Mouse (Mus musculus) spleen, postnatal 14 days (tissue): ENCODE measurements around the gene Bicdl2.
A peak's percentile ranks its signal among the peaks of the same experiment; 100 is the strongest.

Experiments
- DNase-seq, 2 experiments: peaks; one replicate each; pipeline ENCODE4 v3.0.0; 2021 to 2022; ENCODE audit warnings: low spot score in 2 of 2

The Bicdl2 gene

DNA sequence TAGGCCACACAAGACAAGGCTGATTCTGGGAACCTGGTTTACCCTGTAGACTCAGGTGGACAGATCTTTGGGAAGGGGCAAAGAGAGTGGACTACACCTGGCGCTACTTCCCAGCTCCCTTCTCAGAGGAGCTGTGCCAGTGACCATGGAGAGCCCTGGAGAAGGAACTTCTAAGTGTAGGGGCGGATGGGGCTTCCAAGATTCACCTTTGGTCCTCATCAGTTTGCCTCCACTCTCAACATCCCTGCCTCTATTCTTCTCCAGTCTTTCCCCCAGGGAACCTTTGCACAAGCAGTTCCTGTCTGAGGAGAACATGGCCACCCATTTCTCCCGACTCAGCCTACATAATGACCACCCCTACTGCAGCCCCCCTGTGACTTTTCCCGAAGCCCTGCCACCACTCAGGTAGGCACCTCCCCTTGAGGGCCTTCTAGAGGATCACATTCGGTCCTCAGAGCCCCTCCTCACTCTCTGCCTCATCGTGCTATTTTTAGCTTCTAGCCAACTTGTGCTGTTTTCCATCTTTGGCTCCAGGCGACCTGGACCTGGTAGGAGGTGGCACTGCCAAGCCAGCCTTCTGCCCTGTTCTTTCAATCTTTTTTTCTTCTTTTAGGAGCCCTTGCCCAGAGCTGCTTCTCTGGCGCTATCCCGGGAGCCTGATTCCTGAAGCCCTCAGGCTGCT, 14.1 kb downstream of the Bicdl2 start:
- DNase-seq: no peak

DNA sequence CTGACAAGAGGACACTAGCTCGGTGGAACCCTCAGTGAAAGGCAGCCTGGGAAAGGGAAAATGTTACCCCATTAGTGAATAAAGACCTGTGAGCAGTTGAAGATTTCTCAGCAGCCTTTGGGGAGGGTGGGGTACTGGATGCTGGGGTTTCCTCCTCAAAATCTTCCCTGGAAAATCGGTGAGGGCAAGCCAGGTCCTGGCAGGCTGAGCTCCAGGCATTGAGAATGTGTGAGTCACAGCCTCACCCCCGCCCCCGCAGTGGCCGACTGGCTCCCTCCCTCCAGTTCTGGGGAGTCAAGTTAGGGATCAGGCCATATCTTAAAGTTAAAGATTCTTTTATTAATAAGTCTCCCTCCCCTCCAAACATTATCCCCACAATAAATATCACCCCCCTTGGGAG, 14.8 kb downstream of the Bicdl2 start:
- no peak for DNase-seq

DNA sequence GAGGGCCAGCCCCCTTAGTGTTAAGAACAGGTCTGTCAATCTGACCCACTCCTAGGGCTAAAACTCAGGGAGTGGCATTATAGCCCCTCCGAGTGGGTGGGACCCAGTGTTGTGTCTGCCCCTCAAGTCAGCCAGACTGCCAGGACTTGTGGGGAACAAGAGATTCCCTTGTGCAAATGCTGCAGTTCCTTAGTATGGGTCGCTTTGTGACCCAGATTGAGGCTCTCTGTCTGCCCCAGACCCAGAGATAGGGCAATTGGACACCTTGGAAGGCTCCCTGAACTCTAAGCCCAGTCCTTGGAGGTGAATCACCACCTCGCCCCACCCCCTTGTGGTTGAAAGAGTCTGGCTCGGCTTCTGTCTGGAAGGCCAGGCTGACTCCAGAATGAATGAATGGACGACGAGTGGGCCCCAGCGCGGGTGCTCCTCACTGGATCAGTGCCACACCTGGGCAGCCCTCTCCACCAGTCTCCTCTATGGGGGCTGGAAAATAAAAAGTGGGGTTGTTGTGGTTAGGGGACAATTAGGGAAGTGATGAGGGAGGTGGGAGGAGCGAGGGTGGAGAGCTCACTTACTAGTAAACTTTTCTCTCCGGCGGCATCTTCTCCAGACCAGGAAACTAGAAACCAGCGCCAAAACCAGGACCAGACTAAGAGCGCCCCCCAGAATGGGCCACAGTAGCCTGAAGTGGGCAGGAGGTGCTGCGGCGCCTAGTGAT, 15.4 kb downstream of the Bicdl2 start:
- no peak for DNase-seq

DNA sequence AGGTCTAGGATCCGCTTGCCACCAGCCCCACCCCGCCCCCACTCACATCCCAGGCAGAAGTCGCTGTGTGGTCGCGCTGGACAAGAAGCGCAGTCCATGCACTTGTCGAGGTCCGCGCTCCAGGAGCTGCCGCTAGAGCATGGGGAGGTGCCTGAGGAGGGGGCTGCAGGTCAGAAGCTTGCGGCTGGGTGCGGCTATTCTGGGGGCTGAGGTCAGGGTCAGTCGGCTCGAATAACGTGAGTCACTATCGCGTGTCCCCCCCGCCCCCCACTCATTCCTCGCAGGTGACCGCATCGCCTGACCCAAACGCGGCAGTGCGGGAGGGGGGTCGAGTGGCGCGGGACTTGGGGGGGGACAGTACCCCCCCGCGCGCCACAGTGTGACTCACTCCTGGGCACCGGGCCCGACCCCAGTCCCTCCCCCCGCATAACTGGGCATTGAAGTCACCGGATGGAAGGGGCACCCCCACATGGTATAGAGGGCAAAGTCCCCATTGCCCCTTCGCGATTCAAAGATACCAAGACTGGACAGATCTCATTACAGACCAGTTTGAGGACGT, 16.2 kb downstream of the Bicdl2 start:
- no peak for DNase-seq

DNA sequence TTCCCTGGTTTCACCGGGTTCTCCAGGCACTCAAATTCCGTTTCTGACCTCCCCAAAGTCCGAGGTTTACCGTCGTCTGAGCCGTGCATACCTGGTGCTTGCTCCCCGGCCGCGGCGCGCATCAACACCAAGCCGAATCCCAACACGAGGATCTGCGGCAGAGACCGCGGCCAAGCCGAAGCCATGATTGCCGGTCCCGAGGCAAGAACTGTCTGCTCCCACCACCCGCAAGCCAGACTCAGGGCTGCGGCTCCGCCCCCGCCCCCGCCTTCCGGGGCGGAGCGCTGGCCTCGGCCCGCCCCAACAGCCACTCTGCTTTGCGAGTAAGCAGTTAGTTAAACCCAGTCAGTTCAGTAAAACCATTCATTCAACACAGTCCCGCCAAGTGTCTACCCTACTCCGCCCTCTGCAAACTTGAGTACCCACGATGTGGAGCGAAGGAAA, 17.0 kb downstream of the Bicdl2 start, which contains the start of gene Tnfrsf12a:
Gene Tnfrsf12a, minus strand, starts transcription at position 233 of the 444 bp plus-strand sequence.
- DNase-seq: peak; percentile 63 to 70

DNA sequence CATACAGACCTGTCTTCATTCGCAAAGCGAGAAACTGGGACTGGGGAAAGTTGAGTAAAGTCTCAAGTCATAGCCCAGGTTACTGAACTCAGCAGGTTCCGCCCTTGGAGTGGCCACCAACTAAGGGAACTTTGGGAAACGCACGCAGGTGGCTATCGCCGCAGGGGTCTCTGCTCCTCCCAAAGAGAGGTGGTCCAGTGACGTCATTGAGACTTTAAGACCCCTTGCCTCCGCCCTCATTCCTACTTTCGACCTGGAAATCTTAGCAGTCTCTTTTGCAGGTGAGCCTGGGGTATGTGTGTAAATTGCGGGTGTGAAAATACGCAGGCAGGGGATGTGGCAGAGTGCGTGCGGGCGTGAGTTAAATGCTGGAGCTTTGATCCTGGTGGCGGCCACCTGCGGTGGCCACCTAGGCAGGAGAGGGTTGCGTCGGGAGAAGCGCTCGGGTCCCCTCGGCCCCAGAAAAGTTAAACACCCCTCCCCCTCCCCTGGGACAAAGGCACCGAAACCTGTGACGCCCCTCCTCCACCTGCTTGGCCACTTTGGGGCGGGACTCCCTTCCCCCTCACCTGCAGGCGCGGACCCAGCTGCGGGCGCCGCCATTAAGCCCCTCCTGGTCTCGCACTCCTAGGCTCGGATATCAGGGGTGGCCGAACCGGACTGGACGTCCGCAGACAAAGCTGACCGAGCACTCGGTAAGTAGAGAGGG, 19.0 kb downstream of the Bicdl2 start, which contains the start of gene Cldn6:
Gene Cldn6, plus strand, starts transcription at position 123 of the 709 bp plus-strand sequence.
- no peak for DNase-seq

DNA sequence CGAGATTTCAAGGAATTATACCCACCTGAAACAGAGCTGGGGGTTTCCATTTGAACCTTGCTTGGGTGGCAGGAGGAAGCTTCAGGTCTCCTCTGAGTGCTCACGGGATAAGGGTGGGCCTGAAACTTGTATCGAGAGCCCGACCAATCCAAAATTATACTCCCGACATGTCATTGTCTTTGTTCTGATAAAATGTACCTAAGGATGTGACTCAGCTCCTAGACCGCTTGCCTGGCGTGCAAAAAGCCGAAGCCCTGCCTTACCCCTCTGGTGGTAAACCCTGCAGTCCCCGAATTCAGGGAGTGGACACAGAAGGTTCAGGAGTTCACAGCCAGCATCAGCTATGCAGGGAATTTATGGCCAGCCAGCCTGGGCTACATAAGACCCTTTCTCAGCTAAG, 20.0 kb downstream of the Bicdl2 start:
- no peak for DNase-seq

DNA sequence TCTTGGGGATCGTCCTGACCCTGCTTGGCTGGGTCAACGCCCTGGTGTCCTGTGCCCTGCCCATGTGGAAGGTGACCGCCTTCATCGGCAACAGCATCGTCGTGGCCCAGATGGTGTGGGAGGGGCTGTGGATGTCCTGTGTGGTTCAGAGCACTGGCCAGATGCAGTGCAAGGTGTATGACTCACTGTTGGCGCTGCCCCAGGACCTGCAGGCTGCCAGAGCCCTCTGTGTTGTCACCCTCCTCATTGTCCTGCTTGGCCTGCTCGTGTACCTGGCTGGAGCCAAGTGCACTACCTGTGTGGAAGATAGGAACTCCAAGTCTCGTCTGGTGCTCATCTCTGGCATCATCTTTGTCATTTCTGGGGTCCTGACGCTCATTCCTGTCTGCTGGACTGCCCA, 20.8 kb downstream of the Bicdl2 start:
- no peak for DNase-seq

DNA sequence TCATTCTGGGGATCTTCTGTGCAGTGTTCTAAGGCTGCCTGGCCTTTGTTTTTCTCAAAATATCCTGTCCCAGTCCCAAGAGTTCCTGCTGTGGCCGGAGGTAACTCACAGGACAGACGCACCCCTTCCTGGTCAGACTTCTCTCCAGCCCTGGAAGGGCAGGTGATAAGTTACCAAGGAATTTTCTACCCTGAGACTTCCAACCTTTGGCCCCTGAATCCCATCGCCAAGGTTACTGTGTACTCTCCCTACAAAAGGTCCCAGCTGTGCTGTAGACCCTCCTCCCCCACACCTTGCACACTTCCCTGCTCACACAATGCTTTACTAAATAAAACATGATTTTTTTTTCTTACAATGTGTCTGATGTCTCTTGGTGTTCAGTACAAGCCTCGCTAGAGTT, 21.8 kb downstream of the Bicdl2 start:
- DNase-seq: no peak

DNA sequence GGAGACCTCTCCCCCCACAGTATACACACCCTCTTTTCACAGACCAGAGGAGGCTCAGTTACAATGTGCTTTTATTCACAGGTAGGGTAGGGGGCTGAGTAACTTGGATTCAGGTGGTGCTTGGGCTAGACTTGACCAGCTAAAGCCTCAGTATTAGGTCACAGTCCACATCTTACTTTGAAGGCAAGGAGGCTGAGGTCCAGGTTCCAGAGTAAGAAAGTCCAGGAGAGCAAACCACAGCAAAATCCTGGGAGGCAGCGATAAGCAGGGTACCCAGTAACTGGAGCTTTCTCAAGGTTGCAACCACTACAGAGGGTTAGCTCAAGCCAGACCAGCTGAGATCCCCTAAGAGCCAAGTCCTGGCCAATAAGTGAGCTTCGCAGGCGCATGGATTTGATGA, 22.2 kb downstream of the Bicdl2 start:
- DNase-seq: no peak

DNA sequence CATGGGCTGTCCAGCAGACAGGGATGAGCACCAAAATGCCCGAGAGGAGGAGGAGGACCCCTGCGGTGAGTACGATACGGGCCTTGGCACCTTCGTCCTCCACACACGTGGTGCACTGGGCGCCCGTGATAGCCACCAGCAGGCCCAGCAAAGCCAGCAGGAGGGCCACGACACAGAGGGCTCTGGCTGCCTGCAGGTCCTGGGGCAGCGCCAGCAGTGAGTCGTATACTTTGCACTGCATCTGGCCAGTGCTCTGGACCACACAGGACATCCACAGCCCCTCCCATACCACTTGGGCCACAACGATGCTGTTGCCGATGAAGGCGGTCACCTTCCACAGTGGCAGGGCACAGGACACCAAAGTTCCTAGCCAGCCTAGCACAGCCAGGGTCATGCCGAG, 22.9 kb downstream of the Bicdl2 start:
- DNase-seq: no peak

DNA sequence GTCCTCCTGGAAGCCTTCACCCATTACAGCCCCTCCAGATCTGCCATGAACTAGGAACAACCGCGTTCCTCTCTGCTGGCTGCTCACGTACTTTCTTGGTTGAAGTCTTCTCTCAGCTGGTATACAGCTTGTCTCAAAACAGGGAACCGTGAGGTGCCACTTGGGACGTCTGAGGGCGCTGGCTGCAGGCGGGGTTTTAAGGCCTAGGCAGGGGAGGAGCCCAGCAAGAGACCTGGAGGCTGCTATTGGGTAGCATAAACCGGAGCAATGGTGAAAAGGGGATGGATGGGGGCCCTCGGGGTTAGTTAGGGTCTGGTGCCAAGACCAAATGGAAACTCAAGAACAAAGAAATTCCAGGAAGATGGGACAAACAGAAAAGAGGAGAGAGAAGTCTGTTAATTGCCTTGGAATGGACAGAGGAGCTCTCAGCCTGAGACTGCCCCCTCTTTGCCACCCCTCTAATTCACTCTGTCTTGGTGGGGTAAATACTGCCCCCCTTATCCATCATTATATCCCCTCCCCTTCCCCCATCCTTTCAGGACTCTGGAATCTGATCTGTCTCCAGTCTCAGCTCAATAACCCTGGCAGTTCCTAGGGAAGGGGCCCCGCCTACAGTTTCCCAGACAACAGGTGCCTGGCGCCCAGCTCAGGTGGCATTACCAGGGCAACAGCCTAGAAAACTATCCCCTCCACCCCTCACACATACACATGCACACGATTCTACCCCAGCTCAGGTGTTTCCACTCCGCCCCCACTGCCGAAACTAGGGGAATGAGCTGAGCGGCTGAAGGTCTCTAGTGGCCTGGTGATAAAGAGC, 23.8 kb downstream of the Bicdl2 start, which contains the start of gene Cldn9:
Gene Cldn9, minus strand, starts transcription at position 171 of the 817 bp plus-strand sequence.
- DNase-seq: no peak

DNA sequence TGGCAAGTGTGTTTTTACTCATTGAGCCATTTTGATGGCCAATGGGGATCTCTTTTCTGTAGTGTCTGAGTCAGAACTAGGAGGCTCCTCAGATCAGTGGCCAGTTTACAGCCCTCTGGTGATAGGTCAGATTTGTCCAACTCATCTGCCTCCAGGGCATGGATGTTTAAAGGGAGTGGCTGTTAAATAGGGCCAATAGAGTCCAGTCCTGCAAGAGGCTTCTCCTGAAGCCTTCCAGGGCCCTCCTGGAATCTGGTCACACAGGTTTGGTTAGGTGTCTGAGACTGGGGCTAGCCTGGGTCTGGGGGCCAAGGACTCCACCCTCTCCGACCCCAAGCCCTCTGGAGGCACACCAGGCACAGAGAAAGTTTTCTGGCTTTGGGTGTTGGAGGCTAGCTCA, 34.2 kb downstream of the Bicdl2 start:
- no peak for DNase-seq

DNA sequence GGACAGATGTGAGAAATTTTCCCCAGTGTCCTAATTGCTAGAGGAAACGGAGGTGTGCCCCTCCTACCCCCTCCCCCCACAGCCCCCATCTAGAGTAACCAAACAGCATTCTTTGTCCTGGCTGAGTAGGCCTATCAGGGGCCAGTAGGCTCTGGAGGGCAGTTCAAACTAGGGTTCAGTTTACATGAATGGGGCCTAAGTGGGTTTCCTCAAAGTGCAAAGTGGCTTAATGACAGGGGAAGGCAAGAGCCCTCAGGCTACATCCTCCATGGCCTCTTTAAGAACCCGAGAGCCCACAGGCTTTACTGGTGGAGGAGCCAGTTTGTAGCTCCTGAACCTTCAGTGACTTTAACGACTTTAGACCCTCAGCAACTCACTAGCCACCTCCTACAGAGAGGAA, 35.5 kb downstream of the Bicdl2 start:
- no peak for DNase-seq

DNA sequence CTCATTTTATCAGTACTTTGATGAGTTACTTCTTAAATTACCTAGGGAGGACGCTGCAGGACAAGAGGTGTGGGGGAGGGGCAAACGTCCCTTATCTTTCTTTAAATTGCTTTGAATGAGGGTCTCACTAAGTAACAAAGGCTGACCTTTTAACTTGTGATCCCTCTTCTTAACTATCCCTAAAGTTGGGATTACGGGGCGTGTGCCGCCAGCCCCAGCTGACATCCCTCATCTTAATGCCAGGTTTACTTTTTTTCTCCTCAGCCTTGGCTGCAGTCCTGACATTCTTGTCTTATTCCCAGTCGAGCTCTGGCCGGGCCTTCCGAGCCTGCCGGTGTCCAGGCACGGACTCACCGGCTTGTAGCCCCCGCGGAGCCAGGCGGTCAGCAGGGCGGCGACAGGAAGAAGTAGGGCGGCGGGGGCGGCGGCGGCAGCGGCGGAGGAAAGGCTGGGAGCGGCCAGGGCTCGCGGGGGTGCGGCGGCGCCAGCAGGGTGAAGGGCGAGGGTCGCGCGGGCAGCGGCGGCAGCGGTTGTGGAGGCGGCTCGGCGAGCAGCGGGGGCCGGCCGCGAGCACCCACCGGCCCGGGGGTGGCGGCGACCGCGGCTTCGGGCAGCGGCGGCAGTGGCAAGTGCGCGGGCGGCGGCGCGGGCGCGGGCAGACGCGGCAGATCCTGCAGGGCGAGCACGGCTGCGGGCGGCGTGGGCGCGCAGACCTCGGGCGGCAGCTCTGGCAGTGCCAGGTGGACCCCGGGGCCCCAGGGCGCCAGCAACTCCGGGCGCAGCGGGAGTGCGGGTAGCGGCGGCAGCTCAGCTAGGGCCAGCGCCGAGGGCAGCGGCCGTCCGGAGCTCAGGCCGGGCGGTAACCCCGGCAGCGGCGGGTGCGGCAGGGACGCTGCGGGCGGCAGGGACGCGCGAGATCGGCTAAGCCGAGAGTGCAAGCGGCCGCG, 39.1 kb downstream of the Bicdl2 start:
- DNase-seq: no peak

DNA sequence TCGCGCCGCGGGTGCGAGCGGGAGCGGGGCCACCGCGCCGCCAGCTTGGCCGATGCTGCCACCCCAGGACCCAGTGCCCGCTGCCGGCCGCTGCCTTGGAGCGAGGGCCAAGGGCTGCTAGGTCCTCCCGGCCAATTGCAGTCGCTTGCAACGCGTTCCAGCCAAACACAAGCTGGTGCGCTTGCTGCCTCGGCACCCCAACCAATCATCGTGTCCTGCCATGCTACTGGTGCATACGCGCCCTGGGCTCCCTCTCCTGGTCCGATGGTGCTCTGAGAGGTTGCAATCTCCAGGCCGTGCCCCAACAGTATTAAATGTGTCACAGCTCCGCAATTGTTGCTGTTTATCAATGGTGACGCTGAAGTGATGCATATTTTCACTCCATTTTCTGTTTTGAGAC, 39.8 kb downstream of the Bicdl2 start:
- peak; percentile 62 to 75 for DNase-seq

DNA sequence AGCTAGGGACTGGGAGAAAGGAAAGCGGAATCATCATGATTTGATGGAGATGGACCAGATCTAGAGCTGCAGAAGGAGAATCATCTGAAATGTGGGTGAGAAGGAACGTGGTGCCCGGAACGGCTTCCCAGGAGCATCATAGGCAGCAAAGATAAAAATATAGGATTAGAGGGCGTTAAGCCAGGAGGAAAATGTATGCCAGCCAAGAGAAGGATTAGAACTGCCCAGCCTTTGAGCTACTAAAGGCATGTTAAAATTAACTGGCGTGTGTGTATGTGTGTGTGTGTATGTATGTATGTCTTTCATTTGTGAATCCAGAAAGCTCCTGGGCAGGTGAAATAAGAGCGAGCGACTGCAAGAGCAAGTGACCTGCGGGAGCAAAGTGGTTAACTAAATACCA, 43.0 kb downstream of the Bicdl2 start:
- no peak for DNase-seq

DNA sequence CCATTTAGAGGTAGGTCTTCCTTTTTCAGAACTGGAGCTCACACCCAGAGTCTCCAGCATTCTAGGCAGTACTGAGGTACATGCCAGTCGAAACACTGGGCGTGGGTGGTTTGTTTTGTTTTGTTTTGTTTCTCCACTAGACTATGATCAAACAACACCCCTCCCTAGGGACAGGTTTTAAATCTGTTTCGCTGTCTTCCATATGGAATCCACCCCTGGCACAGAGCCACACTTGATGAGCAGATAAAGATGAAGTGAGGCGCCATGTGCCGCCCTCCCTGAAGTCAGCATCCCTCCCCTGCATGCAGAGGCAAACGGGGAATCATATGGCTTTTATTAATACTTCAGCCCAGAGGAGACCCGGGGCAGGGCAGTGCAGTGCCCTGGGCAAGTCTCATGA, 44.4 kb downstream of the Bicdl2 start:
- no peak for DNase-seq

DNA sequence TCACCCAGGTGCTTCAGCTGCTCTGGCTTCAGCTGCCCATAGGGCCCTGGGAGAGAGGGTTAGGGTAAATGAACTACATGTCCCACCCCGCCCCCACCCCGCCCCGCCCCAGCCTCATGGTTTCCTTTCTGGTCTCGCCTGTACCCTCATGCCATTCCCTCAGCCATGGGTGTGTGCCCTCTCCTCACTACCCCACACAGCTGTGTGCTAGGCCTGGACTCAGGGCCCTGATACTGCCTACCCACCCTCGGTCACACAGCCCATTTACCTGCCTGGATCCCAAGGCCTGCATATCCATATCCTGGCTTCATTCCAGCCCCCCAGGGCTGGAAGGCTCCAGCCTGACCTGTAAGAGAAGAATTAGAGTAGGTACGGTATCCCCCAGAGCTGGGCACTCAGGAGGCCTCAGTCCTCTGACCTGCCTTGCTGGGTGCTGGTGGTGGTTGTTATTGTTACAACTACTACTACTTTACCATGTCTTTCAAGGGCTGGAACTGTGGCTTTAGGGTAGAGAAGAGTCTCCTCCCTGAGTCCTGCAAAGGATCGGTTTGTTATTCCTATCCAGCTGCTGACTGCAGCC, 45.3 kb downstream of the Bicdl2 start:
- no peak for DNase-seq

DNA sequence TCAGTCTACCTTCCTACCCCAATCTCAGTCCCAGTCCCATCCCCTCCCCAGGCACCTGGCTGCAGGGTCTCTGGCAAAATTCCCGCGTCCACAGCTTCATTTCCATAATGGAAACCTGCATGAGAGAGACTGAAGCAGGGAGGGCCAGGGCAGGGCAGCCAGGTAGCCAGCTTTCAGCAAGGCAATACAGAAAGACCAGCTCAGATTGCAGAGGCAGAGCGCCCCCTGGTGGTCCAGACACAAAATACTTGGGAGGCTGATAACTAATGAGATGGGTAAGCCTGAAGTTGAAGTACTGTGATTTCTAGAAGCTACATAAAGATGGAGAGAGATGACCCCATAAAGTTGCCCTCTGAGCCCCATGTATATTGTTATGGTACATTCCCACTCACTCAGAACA, 45.9 kb downstream of the Bicdl2 start:
- peak; percentile 47 to 69 for DNase-seq
